In the genomic region with DNA sequence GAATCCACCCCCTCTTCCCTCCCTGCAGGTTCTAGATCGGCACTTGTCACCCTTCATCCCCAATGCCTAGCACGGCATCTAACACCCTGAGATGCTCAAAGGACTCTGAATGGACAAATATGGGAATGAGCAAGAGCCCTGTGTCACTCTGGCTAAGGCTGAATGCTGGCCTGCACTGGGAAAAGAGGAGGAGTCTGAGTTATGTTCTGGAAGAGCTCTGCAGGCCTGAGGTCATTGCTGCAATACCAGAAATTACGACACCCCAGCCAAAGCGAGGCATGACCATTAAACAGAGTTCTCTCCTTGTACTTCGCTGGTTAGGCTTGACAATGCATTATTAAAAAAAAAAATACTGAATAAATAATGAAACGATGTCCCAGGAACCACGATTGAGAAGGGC, we compare ENCODE assay signal across 9 mouse cellular contexts.
A peak's percentile ranks its signal among the peaks of the same experiment; 100 is the strongest.
DNase-seq lines count a peak whose midpoint lies in the region; ATAC-seq and TF ChIP-seq lines count a peak whose summit lies in the region.
"Had no signal": no experiment of that assay in that cellular context is flagged by ENCODE, and none has a peak within 500 bp of the region (broad histone marks: within the 10 kb centered on the region; RNA-seq: fewer than 3 reads in every experiment).

No protein-coding gene starts in this region.

- H3K36me3 ChIP-seq in intestine, postnatal 0 days (ENCODE audit: control insufficient read depth, insufficient read depth): no peaks in the 10 kb centered on the region

- H3K27ac ChIP-seq in intestine, postnatal 0 days (ENCODE audit: low read depth, low read length): 0 out of 2 replicates have a peak overlapping the region, but pooled peaks have one; percentile 24

- no peak overlapping the region for H3K4me3 ChIP-seq in intestine, postnatal 0 days (ENCODE audit: low read depth, low read length)

- H3K4me1 ChIP-seq in intestine, postnatal 0 days (replicated peaks; ENCODE audit: control insufficient read depth, insufficient read depth, low read length): no peaks in the 10 kb centered on the region

- 43% methylated on average over 7 of the region's 7 CpGs for WGBS in intestine, postnatal 0 days

- H3K27me3 ChIP-seq in intestine, postnatal 0 days (replicated peaks; ENCODE audit: control insufficient read depth, insufficient read depth, low read length): no peaks in the 10 kb centered on the region

- H3K9ac ChIP-seq in intestine, postnatal 0 days (ENCODE audit: low read depth, low read length): no peak overlapping the region

- 0 out of 2 replicates have a peak, but pooled peaks have one; percentile 38 for ATAC-seq in intestine, postnatal 0 days
- ATAC-seq in frontal cortex, adult (ENCODE audit: low TSS enrichment): no peak
- no peak for ATAC-seq in erythroid progenitor cell, adult 5-6 weeks (replicated peaks; ENCODE audit: low FRiP score, poor library complexity, severe bottlenecking)

- DNase-seq in adrenal gland, adult (ENCODE audit: inconsistent age in 2 of 2, low spot score in 1 of 2): peak; percentile 62 to 87
- DNase-seq in fibroblast of lung, adult 2 months (ENCODE audit: low read depth): peak; percentile 72
- peak; percentile 77 for DNase-seq in lung, postnatal 25 days (ENCODE audit: low spot score)
- no peak for DNase-seq in layer of hippocampus, adult 8-10 months (ENCODE audit: low spot score in 2 of 2)
- DNase-seq in left cerebral cortex, postnatal 4 days: no peak
- DNase-seq: cerebellum, adult 9-11 months had no signal

- intact Hi-C loops in left cerebral cortex, postnatal 4 days (cut with DNase I): no loop called here

- H3K9me3 ChIP-seq in intestine, postnatal 0 days (ENCODE audit: control insufficient read depth): no peaks in the 10 kb centered on the region

- no peak for TF ChIP-seq CTCF in intestine, postnatal 0 days (IDR thresholded peaks at IDR 0.05; ENCODE audit: low read depth)

- no peak overlapping the region for H3K4me2 ChIP-seq in intestine, postnatal 0 days (replicated peaks; ENCODE audit: low read depth)

Comparison
In these comparisons a context has a peak if more than half of its experiments do, and no peak if none do; other contexts are left out.
1. DNase-seq: peak in adrenal gland, adult (2 of 2), fibroblast of lung, adult 2 months (single experiment) and lung, postnatal 25 days (single experiment); none in layer of hippocampus, adult 8-10 months (0 of 2) and left cerebral cortex, postnatal 4 days (single experiment).